Mouse (Mus musculus): Measurements from ENCODE around the gene Myo16.

DNA sequence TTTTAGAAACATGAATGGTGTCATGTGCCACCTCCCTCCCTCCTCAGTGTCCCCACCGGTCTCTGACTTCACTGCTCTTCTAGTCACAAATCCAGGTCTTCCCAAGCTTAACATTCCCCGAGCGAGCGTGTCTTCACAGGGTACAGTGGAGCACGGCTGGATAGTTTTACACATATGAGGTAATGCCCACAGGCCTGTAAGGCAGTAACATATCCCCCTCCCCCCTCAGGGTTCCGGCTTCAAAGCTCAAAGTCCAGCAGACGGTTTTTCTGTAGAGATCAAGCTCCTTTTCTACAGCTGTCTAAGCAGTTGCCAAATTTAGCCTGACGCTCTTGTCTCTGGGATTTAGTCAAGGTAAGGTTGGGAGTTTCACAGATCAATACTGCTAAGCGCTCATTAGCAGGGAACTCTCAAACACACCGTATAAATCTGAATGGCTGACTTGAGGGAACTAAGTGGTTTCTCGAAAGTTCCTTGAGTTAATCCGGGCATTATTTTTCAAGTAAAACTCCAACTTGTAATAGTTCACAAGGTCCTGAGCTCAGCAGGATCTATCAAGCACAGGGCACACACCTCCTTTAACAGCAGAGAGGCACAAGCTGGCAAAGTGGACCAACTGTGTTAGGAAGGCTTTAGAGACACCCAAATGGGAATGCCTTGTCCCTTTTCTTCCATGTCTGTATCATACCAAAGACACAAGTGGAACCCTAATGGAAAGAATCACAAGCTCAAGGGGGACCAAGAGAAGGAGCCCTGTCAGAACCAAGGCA is 498.0 kb downstream of the Myo16 start:
- TF ChIP-seq POLR2A (IDR thresholded peaks at IDR 0.05; ENCODE audit: control insufficient read depth, low read depth, low read length) (no peak), CTCF (IDR thresholded peaks at IDR 0.05; ENCODE audit: control insufficient read depth, insufficient read depth, insufficient replicate concordance, low read depth, low read length) (no peak)

All from testis, adult 2 months (tissue).